Mouse (Mus musculus): ENCODE measurements at regions not wholly inside any gene's neighbourhood (a gene's known extent, or its start where the extent isn't known, plus 50 kb on each side); places are given as distances from the start of the nearest gene placed in this dataset.
"Not testable (repeated sequence)": the region's sequence is repeated elsewhere in the genome, so short reads cannot be mapped to it uniquely, and the experiment has no call there.

DNA sequence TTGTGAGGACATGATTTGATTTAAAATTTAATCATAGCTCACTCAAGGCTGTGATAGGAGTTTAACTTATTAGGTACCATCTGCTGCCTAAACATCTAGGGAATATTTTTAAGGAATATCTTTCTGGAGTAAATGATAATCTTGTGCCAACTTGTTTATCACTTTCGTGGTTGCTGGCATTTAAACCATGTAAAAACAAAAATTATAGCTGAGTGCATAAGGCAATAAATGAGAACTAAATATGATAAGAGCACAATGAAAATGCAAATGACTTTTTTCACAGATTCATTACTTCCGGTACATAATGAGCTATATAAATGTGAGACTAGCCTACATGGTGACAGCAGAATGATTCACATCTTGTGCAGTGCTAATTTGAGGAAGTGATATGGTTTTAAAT lies 221.8 kb upstream of the Tmprss15 start:
- Histone ChIP-seq H3K79me2 (ENCODE audit: control insufficient read depth, insufficient read depth, low read length, poor library complexity) (no peaks in the 10 kb centered on the region), H3K4me3 (ENCODE audit: control insufficient read depth in 1 of 2, insufficient read depth in 1 of 2, low read depth in 2 of 2, low read length in 2 of 2) (no peak overlapping the region), H3K9me3 (replicated peaks; ENCODE audit: insufficient read depth, low read length) (no peaks in the 10 kb centered on the region), H3K27me3 (ENCODE audit: control insufficient read depth in 1 of 2, insufficient read depth in 2 of 2, low read length in 2 of 2) (no peaks in the 10 kb centered on the region), H3K4me1 (ENCODE audit: control insufficient read depth in 1 of 2, insufficient read depth in 2 of 2, low read length in 2 of 2) (no peaks in the 10 kb centered on the region), H3K27ac (ENCODE audit: control insufficient read depth, low read depth, low read length) (no peak overlapping the region), H3K9ac (ENCODE audit: control insufficient read depth, low read depth, low read length, poor library complexity, severe bottlenecking) (no peak overlapping the region), H3K36me3 (ENCODE audit: control insufficient read depth in 1 of 2, insufficient read depth in 2 of 2, low read length in 2 of 2) (no peaks in the 10 kb centered on the region)
- TF ChIP-seq EP300 (IDR thresholded peaks at IDR 0.05; ENCODE audit: low read depth in 1 of 2, low read length in 2 of 2) (no peak), KAT2A (conservative IDR thresholded peaks at IDR 0.05; ENCODE audit: low read depth, low read length) (no peak), MAZ (IDR thresholded peaks at IDR 0.05; ENCODE audit: low read depth, low read length) (no peak), MYC (IDR thresholded peaks at IDR 0.05; ENCODE audit: low read depth, low read length) (no peak), CHD2 (IDR thresholded peaks at IDR 0.05; ENCODE audit: low read length) (no peak), MYB (IDR thresholded peaks at IDR 0.05; ENCODE audit: low read depth, low read length) (no peak), USF1 (IDR thresholded peaks at IDR 0.05; ENCODE audit: low read depth, low read length) (no peak), TCF12 (IDR thresholded peaks at IDR 0.05; ENCODE audit: low read depth, low read length) (no peak), SIN3A (IDR thresholded peaks at IDR 0.05; ENCODE audit: low read length) (no peak), RAD21 (IDR thresholded peaks at IDR 0.05; ENCODE audit: low read depth, low read length) (no peak), TBP (IDR thresholded peaks at IDR 0.05; ENCODE audit: low read depth, low read length) (no peak), CHD1 (IDR thresholded peaks at IDR 0.05; ENCODE audit: low read depth, low read length) (no peak), NRF1 (IDR thresholded peaks at IDR 0.05; ENCODE audit: insufficient read depth, low read depth, low read length, poor library complexity, severe bottlenecking) (no peak), POLR2AphosphoS2 (IDR thresholded peaks at IDR 0.05; ENCODE audit: low read length) (no peak), ELF1 (IDR thresholded peaks at IDR 0.05; ENCODE audit: low read depth, low read length) (no peak), GABPA (IDR thresholded peaks at IDR 0.05; ENCODE audit: low read depth, low read length) (no peak)
- no peak for DNase-seq (ENCODE audit: low read depth, low spot score)

DNA sequence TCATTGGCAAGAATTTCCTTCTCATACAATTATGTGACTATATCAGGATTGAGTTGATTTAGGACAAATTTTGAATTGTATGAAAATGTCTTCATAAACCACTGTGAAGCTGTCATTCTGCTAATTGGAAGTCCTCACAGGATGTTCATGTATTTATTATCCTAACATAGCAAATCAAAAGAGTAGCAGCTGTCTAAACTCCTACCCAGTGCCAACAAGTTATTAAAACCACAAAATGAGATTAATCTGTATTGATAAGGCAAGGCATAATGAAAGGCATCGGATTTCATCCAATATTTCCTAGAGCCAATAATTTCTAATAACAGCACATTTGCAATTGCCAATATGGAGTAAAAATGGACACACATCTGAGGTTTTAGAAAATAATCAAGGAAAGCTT lies 217.6 kb upstream of the Tmprss15 start:
- no peaks in the 10 kb centered on the region for H3K9me3 ChIP-seq (replicated peaks; ENCODE audit: insufficient read depth, low read length)
- no peak for DNase-seq (ENCODE audit: low read depth, low spot score)
- no peak overlapping the region for H3K4me3 ChIP-seq (ENCODE audit: control insufficient read depth in 1 of 2, insufficient read depth in 1 of 2, low read depth in 2 of 2, low read length in 2 of 2)
- H3K27ac ChIP-seq (ENCODE audit: control insufficient read depth, low read depth, low read length) = no peak overlapping the region
- H3K9ac ChIP-seq (ENCODE audit: control insufficient read depth, low read depth, low read length, poor library complexity, severe bottlenecking) = no peak overlapping the region
- no peaks in the 10 kb centered on the region for H3K27me3 ChIP-seq (ENCODE audit: control insufficient read depth in 1 of 2, insufficient read depth in 2 of 2, low read length in 2 of 2)
- no peaks in the 10 kb centered on the region for H3K79me2 ChIP-seq (ENCODE audit: control insufficient read depth, insufficient read depth, low read length, poor library complexity)
- no peaks in the 10 kb centered on the region for H3K36me3 ChIP-seq (ENCODE audit: control insufficient read depth in 1 of 2, insufficient read depth in 2 of 2, low read length in 2 of 2)
- no peaks in the 10 kb centered on the region for H3K4me1 ChIP-seq (ENCODE audit: control insufficient read depth in 1 of 2, insufficient read depth in 2 of 2, low read length in 2 of 2)
- TF ChIP-seq POLR2AphosphoS2 (IDR thresholded peaks at IDR 0.05; ENCODE audit: low read length) (no peak), UBTF (IDR thresholded peaks at IDR 0.05; ENCODE audit: borderline replicate concordance, insufficient read depth, low read depth, low read length) (no peak), EP300 (IDR thresholded peaks at IDR 0.05; ENCODE audit: low read depth in 1 of 2, low read length in 2 of 2) (no peak), CHD1 (IDR thresholded peaks at IDR 0.05; ENCODE audit: low read depth, low read length) (no peak), MXI1 (IDR thresholded peaks at IDR 0.05; ENCODE audit: low read depth, low read length) (no peak), RCOR1 (IDR thresholded peaks at IDR 0.05; ENCODE audit: low read depth, low read length) (no peak), MYB (IDR thresholded peaks at IDR 0.05; ENCODE audit: low read depth, low read length) (no peak), MAX (IDR thresholded peaks at IDR 0.05; ENCODE audit: low read length) (no peak), RAD21 (IDR thresholded peaks at IDR 0.05; ENCODE audit: low read depth, low read length) (no peak), MEF2A (IDR thresholded peaks at IDR 0.05; ENCODE audit: extremely low read depth, insufficient replicate concordance, low read depth, low read length, poor library complexity, severe bottlenecking) (no peak), GABPA (IDR thresholded peaks at IDR 0.05; ENCODE audit: low read depth, low read length) (no peak), POLR2AphosphoS5 (IDR thresholded peaks at IDR 0.05; ENCODE audit: borderline replicate concordance, low read depth, low read length) (no peak), CTCF (IDR thresholded peaks at IDR 0.05 in 2 of 3, conservative IDR thresholded peaks at IDR 0.05 in 1 of 3; ENCODE audit: control insufficient read depth in 1 of 3, insufficient read depth in 1 of 3, low read depth in 2 of 3, low read length in 3 of 3, poor library complexity in 1 of 3, severe bottlenecking in 1 of 3) (no peak), BHLHE40 (IDR thresholded peaks at IDR 0.05; ENCODE audit: borderline replicate concordance, low read depth, low read length) (no peak)

DNA sequence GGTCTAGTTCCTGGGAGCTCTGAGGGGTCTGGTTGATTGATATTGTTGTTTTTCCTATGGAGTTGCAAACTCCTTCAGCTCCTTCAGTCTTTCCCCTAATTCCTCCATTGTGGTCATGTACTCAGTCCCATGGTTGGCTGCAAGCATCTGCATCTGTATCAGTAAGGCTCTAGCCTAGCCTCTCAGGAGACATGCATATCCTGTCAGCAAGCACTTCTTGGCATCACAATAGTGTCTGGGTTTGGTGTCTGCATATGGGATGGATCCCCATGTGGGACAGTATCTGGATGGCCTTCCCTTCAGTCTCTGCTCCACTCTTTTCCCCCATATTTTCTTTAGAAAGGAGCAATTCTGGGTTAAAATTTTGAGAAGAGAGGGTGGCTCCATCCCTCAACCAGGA lies 205.7 kb upstream of the Tmprss15 start:
- not testable (repeated sequence) for H3K4me3 ChIP-seq (ENCODE audit: control insufficient read depth in 1 of 2, insufficient read depth in 1 of 2, low read depth in 2 of 2, low read length in 2 of 2)

More for the DNA sequence above, 205.7 kb upstream of the Tmprss15 start:
- not testable (repeated sequence) for H3K4me1 ChIP-seq (ENCODE audit: control insufficient read depth in 1 of 2, insufficient read depth in 2 of 2, low read length in 2 of 2); H3K9ac ChIP-seq (ENCODE audit: control insufficient read depth, low read depth, low read length, poor library complexity, severe bottlenecking); H3K27ac ChIP-seq (ENCODE audit: control insufficient read depth, low read depth, low read length); DNase-seq (ENCODE audit: low read depth, low spot score); H3K36me3 ChIP-seq (ENCODE audit: control insufficient read depth in 1 of 2, insufficient read depth in 2 of 2, low read length in 2 of 2); H3K79me2 ChIP-seq (ENCODE audit: control insufficient read depth, insufficient read depth, low read length, poor library complexity); H3K9me3 ChIP-seq (replicated peaks; ENCODE audit: insufficient read depth, low read length); H3K27me3 ChIP-seq (ENCODE audit: control insufficient read depth in 1 of 2, insufficient read depth in 2 of 2, low read length in 2 of 2)
